Mouse (Mus musculus) liver, postnatal 0 days (tissue): ENCODE measurements around the gene Mcm6. TPM values are rescaled to one million over a fixed set of nuclear protein-coding genes. Genes with fewer than 3 reads are reported as not detected.
A peak's percentile ranks its signal among the peaks of the same experiment; 100 is the strongest.

Source experiments
- ATAC-seq: fragments of 200-750 bp; cut with Nextera tagmentation; 2 replicates; pipeline ENCODE4 v1.8.0; 2017; ENCODE audit warnings: mild to moderate bottlenecking, moderate library complexity
- DNase-seq: peaks from one replicate; pipeline ENCODE4 v3.0.0-alpha.2; 2016
- H3K27ac ChIP-seq: fragments of 300-500 bp; sonication (generic); 2 replicates; pipeline ENCODE4 v1.5.1; 2014; ENCODE audit warnings: antibody characterized with exemption, moderate library complexity, mild to moderate bottlenecking, low read depth
- H3K27me3 ChIP-seq: fragments of 300-500 bp; sonication (generic); 2 replicates; pipeline ENCODE4 v1.6.1; 2014; ENCODE audit warnings: low read length, control low read depth, mixed read lengths; ENCODE audit not compliant: insufficient read depth
- H3K36me3 ChIP-seq: fragments of 300-500 bp; sonication (generic); replicated peaks from 2 replicates; pipeline ENCODE4 v1.6.1; 2014; ENCODE audit warnings: mild to moderate bottlenecking, control low read depth, low read length, moderate library complexity, mixed read lengths; ENCODE audit not compliant: insufficient read depth
- H3K4me1 ChIP-seq: fragments of 300-500 bp; sonication (generic); 2 replicates; pipeline ENCODE4 v1.6.1; 2014; ENCODE audit warnings: antibody characterized with exemption, mild to moderate bottlenecking, control low read depth; ENCODE audit not compliant: insufficient read depth
- H3K4me2 ChIP-seq: fragments of 300-500 bp; sonication (generic); 2 replicates; pipeline ENCODE4 v1.6.1; 2014; ENCODE audit warnings: low read depth, mild to moderate bottlenecking, low read length, moderate library complexity, mixed read lengths
- H3K4me3 ChIP-seq: fragments of 300-500 bp; sonication (generic); 2 replicates; pipeline ENCODE4 v1.5.1; 2014; ENCODE audit warnings: low read depth, low read length
- H3K9ac ChIP-seq: fragments of 300-500 bp; sonication (generic); replicated peaks from 2 replicates; pipeline ENCODE4 v1.6.1; 2014; ENCODE audit warnings: mild to moderate bottlenecking, moderate library complexity
- H3K9me3 ChIP-seq: fragments of 300-500 bp; sonication (generic); 2 replicates; pipeline ENCODE4 v1.6.1; 2016; ENCODE audit warnings: mild to moderate bottlenecking, control low read depth, low read length, mixed read lengths
- CTCF ChIP-seq: sonication (generic); IDR thresholded peaks from 2 replicates; pipeline ENCODE4 v1.5.1; 2016; ENCODE audit warnings: antibody characterized with exemption, low read depth
- EP300 ChIP-seq: IDR thresholded peaks from 2 replicates; pipeline ENCODE4 v1.6.1; 2016; ENCODE audit warnings: antibody characterized with exemption, low read depth, mild to moderate bottlenecking
- WGBS: fragments of 180-500 bp; shearing (Covaris S2); extraction: QIAGEN DNeasy Blood & Tissue Kit; methylation state at CpG from one replicate; pipeline ENCODE4 v1.1.7; 2014; ENCODE audit not compliant: insufficient replicate concordance; 5-methylcytosine and 5-hydroxymethylcytosine counted together
- polyA plus RNA-seq: library from polyadenylated mRNA; unstranded; fragments of >200 nt; fragmentation: Nextera tagmentation; extraction: Ambion mirVana; gene quantifications from 2 replicates; pipeline ENCODE4 v1.2.1, GENCODE M21; 2015

Mcm6 gene
- polyA plus RNA-seq, 1 experiment from 2014 or later, result 89.1 TPM

GRCm38 (mm10) chr1:128398738-128399445, 39.4 kb upstream of the Mcm6 start:
- TF ChIP-seq CTCF (no peak), EP300 (no peak)
- Histone ChIP-seq H3K9me3 (no peaks in the 10 kb centered on the region), H3K4me3 (no peak overlapping the region), H3K9ac (no peak overlapping the region), H3K4me1 (peaks cover 2% of the 10 kb centered on the region; the same call in 1 of the 2 replicates), H3K4me2 (no peak overlapping the region), H3K27ac (peak overlapping the region; percentile 62), H3K27me3 (no peaks in the 10 kb centered on the region), H3K36me3 (peaks cover 38% of the 10 kb centered on the region)
- DNase-seq (no peak), ATAC-seq (peak; percentile 74)
- WGBS, result 85% methylated on average over 5 of the region's 5 CpGs

GRCm38 (mm10) chr1:128394657-128395056, 35.2 kb upstream of the Mcm6 start:
- Histone ChIP-seq H3K4me2 (no peak overlapping the region), H3K9me3 (no peaks in the 10 kb centered on the region), H3K4me3 (no peak overlapping the region), H3K9ac (no peak overlapping the region), H3K27ac (no peak overlapping the region), H3K36me3 (peaks cover 29% of the 10 kb centered on the region), H3K27me3 (no peaks in the 10 kb centered on the region), H3K4me1 (0 out of 2 replicates have a peak, but pooled peaks cover 2% of the 10 kb centered on the region)
- DNase-seq (no peak), ATAC-seq (no peak)
- 82% methylated on average over 3 of the region's 3 CpGs for WGBS
- TF ChIP-seq CTCF (no peak), EP300 (no peak)

GRCm38 (mm10) chr1:128392382-128392781, 32.9 kb upstream of the Mcm6 start:
- Histone ChIP-seq H3K27ac (no peak overlapping the region), H3K9me3 (no peaks in the 10 kb centered on the region), H3K9ac (no peak overlapping the region), H3K4me3 (no peak overlapping the region), H3K27me3 (no peaks in the 10 kb centered on the region), H3K4me1 (no peaks in the 10 kb centered on the region), H3K4me2 (no peak overlapping the region), H3K36me3 (peaks cover 36% of the 10 kb centered on the region)
- DNase-seq, result no peak
- ATAC-seq, result no peak
- no peak for TF ChIP-seq EP300
- TF ChIP-seq CTCF, result no peak
- WGBS, result 73% methylated on average over 2 of the region's 2 CpGs

- no peak for ATAC-seq
- 75% methylated on average over 7 of the region's 7 CpGs for WGBS
- no peaks in the 10 kb centered on the region for H3K9me3 ChIP-seq
Measured at GRCm38 (mm10) chr1:128386487-128386886, 27.0 kb upstream of the Mcm6 start.

GRCm38 (mm10) chr1:128376841-128377240, 17.4 kb upstream of the Mcm6 start:
- Histone ChIP-seq H3K4me1 (no peaks in the 10 kb centered on the region), H3K27me3 (no peaks in the 10 kb centered on the region), H3K27ac (no peak overlapping the region), H3K4me2 (no peak overlapping the region), H3K9me3 (no peaks in the 10 kb centered on the region), H3K36me3 (peaks cover 48% of the 10 kb centered on the region), H3K9ac (no peak overlapping the region), H3K4me3 (no peak overlapping the region)
- no peak for TF ChIP-seq EP300
- no peak for TF ChIP-seq CTCF
- ATAC-seq (no peak), DNase-seq (no peak)
- 89% methylated on average over 4 of the region's 4 CpGs for WGBS

More at GRCm38 (mm10) chr1:128386487-128386886, 27.0 kb upstream of the Mcm6 start:
- Histone ChIP-seq H3K27ac (0 out of 2 replicates have a peak overlapping the region, but pooled peaks have one; percentile 19), H3K36me3 (peaks cover 52% of the 10 kb centered on the region), H3K9ac (no peak overlapping the region), H3K4me2 (no peak overlapping the region), H3K27me3 (no peaks in the 10 kb centered on the region), H3K4me1 (0 out of 2 replicates have a peak, but pooled peaks cover 3% of the 10 kb centered on the region), H3K4me3 (no peak overlapping the region)
- 0 out of 2 replicates have a peak, but pooled peaks have one; percentile 22 for TF ChIP-seq CTCF
- no peak; the same call in 1 of the 2 replicates for TF ChIP-seq EP300
- DNase-seq, result no peak

GRCm38 (mm10) chr1:128372143-128372860, 12.8 kb upstream of the Mcm6 start:
- Histone ChIP-seq H3K36me3 (peaks cover 48% of the 10 kb centered on the region), H3K4me1 (no peaks in the 10 kb centered on the region), H3K4me3 (no peak overlapping the region), H3K9me3 (no peaks in the 10 kb centered on the region), H3K9ac (no peak overlapping the region), H3K27me3 (no peaks in the 10 kb centered on the region), H3K27ac (no peak overlapping the region), H3K4me2 (no peak overlapping the region)
- no peak for ATAC-seq
- WGBS, result 80% methylated on average over 7 of the region's 7 CpGs
- TF ChIP-seq EP300 (no peak), CTCF (peak; percentile 60)
- DNase-seq, result no peak
